Mouse (Mus musculus) G1E-ER4 (cell line): Measurements from ENCODE around the gene Rapgefl1. TPM values are rescaled to one million over a fixed set of nuclear protein-coding genes. Genes with fewer than 3 reads are reported as not detected.

Experiments used
- GATA1 ChIP-seq: IDR thresholded peaks from one replicate; pipeline ENCODE4 v1.8.0; 2012; ENCODE audit warnings: low read length, inconsistent platforms
- polyA plus RNA-seq: library from polyadenylated mRNA; stranded (reverse); fragments of >175 nt; gene quantifications from 2 replicates; pipeline ENCODE4 v1.2.3, GENCODE M21; 2012

Rapgefl1 gene
- polyA plus RNA-seq, 1 experiment, result 0.12 TPM

GRCm38 (mm10) chr11:98797306-98797705 is 39.3 kb upstream of the Rapgefl1 start:
- TF ChIP-seq GATA1, result no peak

- no peak for TF ChIP-seq GATA1
Measured at GRCm38 (mm10) chr11:98797909-98798308, 38.7 kb upstream of the Rapgefl1 start.

GRCm38 (mm10) chr11:98804605-98805004 is 32.0 kb upstream of the Rapgefl1 start, which contains the start of gene Casc3:
TSS of gene Casc3 (plus strand) at chr11:98804905.
- TF ChIP-seq GATA1, result no peak

GRCm38 (mm10) chr11:98808417-98808816 is 28.2 kb upstream of the Rapgefl1 start:
- TF ChIP-seq GATA1, result no peak

- no peak for TF ChIP-seq GATA1
Measured at GRCm38 (mm10) chr11:98809457-98810290, 26.9 kb upstream of the Rapgefl1 start.

- TF ChIP-seq GATA1, result no peak
Measured at GRCm38 (mm10) chr11:98810686-98811085, 25.9 kb upstream of the Rapgefl1 start.

- TF ChIP-seq GATA1, result no peak
Measured at GRCm38 (mm10) chr11:98816706-98817239, 19.8 kb upstream of the Rapgefl1 start.

- TF ChIP-seq GATA1, result peak; percentile 47
Measured at GRCm38 (mm10) chr11:98820968-98821367, 15.6 kb upstream of the Rapgefl1 start.

- TF ChIP-seq GATA1, result peak; percentile 76
Measured at GRCm38 (mm10) chr11:98827877-98828276, 8.7 kb upstream of the Rapgefl1 start.

GRCm38 (mm10) chr11:98829091-98829775 is 7.4 kb upstream of the Rapgefl1 start:
- no peak for TF ChIP-seq GATA1

- no peak for TF ChIP-seq GATA1
Measured at GRCm38 (mm10) chr11:98829875-98830274, 6.7 kb upstream of the Rapgefl1 start.

GRCm38 (mm10) chr11:98835296-98835695 is 1.3 kb upstream of the Rapgefl1 start:
- no peak for TF ChIP-seq GATA1

GRCm38 (mm10) chr11:98835725-98836124 is 860 bp upstream of the Rapgefl1 start:
- TF ChIP-seq GATA1, result no peak

GRCm38 (mm10) chr11:98836128-98836527 is 457 bp upstream of the Rapgefl1 start:
- no peak for TF ChIP-seq GATA1

GRCm38 (mm10) chr11:98837231-98837704 is 683 bp downstream of the Rapgefl1 start:
- TF ChIP-seq GATA1, result no peak

- no peak for TF ChIP-seq GATA1
Measured at GRCm38 (mm10) chr11:98837917-98838316, 1.3 kb downstream of the Rapgefl1 start.
